Mouse (Mus musculus) kidney, adult 18-20 months (tissue): ENCODE data around the gene Add2.
A peak's percentile ranks its signal among the peaks of the same experiment; 100 is the strongest.

Experiments used
- DNase-seq: peaks from one replicate; pipeline ENCODE4 v3.0.0; 2021

The Add2 gene

DNA sequence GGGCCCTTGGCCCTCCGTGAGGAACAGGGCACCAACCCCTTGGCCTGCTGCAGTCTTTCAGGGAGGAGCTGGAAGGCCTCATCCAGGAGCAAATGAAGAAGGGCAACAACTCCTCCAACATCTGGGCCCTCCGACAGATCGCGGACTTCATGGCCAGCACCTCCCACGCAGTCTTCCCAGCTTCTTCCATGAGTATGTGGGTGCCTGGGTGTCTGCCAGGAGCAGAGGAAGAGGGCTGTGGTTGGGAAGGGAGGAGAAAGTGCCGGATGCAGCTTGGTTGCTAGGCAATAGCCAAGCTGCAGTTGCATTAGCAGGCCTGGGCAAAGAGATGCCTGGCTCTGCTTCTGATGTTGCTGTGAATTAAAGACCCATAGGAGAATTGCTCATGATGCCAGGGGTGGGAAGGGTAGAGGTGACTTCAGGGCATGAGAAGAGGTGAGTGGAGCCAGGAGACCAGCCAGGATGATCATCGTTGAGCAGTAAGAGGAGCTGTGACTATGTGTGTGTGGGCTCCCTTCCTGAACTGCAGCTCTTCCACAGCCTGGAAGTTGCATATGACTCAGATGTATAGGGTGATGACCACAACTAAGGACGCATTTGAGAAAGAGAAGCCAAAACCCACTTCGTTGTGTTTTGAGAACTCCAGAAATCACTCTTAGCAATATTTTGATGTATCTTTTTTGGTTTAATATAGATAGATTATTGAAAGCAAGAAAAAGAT is 58.5 kb downstream of the Add2 start:
- no peak for DNase-seq

DNA sequence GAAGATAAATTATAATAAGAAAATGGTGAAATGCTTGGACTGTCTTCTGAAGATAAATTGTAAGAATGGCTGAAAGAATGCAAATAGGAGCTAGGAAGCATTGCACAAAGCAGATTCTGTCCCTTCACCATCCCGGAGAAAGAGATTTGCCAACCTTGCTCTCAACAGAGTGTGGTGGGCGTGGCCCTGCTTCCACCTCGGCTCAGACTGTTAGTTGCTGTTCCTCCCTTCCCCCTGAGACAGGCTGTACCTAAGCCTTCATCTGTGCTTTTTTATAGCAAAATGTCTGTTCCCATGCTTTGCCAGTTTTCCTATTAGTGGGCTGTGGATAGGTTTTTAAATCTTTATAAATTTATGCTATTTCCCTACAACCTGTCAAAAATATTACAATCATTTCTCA is 59.3 kb downstream of the Add2 start:
- DNase-seq = no peak

DNA sequence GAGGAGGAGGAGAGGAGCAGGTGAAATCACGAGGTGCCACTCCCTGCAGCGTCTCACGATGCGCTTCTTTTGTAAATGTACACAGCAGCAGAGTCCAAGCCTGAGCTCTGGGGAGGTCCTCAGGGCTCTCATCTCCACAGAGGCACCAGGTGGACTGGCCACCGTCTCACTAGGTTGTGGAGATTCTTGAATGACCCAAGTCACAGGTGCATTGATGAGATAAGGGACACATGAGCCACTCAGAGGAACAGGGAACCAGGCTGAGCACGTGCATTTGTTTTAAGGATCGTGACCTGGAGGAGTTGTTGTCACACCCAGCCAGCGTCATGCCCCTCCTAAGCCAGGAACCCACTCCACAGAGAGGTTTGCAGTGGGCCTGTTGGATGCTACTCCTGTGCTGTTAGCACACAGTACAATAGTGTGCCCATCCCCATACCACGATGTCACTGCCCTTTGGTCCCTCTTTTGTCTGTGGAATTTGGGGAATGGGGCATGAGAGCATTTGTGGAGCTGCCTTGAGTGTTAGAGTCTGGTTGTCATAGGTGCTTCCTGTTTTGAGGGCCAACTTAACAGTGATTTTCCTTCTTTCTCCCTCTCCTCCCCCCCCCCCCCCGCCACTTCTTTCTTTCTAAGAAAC is 65.8 kb downstream of the Add2 start:
- no peak for DNase-seq

DNA sequence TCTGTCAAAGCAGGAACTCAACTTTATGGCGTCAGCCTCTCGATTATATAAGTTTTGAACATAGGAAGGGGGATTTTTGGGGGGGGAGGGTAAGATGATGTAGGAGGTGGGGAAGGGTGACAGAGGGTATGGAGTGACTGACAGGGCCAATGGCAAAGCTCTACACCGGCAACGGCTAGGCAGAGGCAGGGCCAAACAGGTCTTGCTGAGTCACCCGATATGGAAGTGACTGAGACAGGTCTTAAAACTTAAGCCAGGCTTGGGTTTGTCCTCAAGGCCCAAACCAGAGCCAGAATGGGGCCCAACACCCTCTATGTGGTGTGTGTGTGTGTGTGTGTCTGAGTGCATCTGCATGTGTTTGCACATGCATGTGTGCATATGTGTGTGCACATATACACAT is 67.0 kb downstream of the Add2 start:
- no peak for DNase-seq

DNA sequence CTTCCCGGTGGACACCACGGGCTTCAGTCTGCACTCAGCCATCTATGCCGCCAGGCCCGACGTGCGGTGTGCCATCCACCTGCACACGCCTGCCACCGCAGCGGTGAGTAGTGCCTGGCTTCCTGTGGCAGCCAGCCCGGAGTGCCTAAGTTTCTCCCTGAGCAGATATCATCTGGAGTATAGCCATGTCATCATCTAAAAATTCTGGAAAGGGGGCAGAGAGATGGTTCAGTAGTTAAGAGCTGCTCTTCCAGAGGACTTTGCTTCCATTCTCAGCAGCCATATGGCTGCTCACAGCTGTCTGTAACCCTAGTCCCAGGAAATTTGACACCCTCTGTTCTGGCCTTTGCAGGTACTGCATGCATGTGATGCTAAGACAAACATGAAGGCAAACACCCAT is 68.3 kb downstream of the Add2 start:
- DNase-seq = no peak

DNA sequence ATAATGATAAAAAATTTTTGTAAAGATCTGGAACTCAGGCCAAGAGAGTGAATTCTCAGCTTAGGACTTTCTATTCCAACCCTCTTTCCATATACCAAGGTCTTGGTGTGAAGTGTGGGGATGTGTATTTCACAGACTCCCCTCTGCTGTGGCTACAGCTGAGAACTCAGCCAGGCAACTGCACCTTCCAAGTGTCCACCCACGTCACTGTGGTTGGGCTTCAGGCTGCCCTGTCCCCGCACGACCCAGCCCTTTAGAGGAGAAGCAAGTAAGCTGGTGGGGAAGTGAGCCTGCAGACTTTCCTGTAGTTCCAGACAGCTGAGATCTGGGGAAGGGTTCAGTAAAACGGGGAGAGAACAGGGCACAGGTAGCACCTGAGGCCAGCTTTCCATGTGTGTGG is 68.7 kb downstream of the Add2 start:
- DNase-seq = no peak

DNA sequence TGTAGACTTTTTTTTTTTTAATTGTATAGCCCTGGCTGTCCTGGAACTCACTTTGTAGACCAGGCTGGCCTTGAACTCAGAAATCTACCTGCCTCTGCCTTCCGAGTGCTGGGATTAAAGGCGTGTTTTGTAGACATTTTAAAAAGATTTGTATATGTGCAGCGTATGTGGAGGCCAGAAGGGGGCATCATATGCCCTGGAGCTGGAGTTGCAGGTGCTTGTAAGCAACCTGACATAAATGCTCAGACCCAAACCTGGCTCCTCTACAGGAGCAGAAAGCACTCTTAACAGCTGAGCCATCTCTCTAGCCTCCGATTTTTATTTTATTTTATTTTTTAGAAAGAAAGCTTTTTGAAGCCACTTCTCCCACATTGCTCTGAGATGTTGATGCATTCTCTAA is 70.5 kb downstream of the Add2 start:
- no peak for DNase-seq

DNA sequence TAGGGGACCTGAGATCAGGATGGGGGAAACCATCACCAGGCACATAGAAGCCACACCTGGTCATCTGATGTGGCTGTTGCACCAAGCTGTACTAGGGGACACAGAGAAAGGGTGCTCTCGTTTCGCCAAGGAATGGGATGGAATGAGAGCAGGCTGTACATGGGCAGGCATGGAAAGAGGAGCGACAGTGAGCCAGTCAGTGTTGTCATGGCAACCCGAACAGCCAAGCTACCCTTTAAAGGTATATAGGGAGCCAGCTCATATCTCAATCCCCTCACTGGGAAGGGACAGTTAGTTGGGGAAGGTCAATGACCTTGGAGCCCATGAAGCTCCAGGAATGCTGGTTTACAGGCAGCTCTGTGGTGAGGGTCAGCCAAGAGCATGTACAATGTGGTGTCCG is 73.0 kb downstream of the Add2 start:
- DNase-seq = no peak

DNA sequence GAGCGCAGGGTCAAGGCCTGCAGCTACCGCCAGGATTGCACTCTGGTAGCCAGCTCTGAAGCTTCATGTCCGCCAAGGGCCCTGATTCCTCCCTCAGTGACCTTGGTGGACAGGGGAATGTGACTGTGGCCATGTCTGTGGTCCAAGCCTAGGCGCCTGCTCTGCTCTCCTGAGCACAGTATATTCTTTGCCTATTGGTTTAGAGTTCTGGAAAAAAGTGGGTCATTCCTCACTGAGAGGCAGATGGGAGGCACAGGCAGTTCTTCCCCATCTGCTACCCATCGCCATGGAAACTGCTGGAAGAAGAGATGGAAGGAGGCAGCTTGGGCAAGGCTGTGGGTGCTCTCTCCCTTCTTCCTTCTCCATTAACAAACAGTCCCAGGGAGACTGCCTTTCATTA is 74.4 kb downstream of the Add2 start:
- no peak for DNase-seq

DNA sequence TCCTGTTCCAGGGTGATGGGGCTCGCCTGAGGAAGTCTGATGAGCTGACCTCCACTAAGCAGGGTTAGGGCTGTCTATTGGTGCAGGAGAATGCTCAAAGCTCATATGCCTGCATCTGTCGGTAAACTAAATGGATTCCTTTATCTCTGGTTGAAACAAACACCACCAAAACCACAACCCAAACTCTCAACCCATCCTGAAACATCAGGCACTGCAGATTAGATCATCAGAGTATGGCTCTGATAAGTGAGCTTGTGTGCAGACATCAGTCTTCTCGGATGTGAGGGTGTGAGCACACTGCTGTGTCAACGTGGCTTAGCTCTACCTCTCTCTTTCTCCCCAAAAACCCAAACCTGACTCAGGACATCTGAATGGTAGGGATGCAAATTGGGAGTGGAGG is 75.1 kb downstream of the Add2 start:
- no peak for DNase-seq

DNA sequence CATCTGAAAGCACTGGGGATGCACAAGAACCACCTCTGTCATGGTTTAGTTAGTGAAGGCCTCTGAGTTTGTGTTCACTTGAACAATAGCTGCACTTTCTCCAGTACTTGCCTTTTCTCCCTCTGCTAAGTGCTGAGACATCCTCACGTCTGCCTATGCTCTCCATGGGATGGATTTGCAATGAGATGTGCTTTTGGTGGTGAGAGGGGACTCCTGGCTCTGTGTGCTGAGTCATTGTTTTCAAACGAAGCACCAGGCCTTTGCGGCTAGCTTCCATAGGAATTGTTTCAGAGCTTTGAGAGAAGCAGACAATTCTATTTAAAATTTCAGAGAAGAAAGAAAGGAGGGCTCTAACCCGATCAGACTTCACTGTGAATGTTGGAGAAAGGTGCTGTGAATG is 76.2 kb downstream of the Add2 start:
- no peak for DNase-seq

DNA sequence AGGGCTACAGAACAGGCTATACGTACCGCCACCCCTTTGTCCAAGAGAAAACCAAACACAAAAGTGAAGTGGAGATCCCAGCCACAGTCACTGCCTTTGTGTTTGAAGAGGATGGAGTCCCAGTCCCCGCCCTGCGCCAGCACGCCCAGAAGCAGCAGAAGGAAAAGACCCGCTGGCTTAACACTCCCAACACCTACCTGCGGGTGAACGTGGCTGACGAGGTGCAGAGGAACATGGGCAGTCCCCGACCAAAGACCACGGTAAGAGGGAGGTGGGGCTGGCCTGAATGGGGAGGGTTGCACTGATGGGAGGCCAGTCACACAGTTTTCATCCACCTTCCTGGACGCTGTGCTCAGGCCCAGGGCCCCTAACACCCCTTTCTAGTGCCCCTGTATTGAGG is 77.6 kb downstream of the Add2 start:
- DNase-seq = no peak

DNA sequence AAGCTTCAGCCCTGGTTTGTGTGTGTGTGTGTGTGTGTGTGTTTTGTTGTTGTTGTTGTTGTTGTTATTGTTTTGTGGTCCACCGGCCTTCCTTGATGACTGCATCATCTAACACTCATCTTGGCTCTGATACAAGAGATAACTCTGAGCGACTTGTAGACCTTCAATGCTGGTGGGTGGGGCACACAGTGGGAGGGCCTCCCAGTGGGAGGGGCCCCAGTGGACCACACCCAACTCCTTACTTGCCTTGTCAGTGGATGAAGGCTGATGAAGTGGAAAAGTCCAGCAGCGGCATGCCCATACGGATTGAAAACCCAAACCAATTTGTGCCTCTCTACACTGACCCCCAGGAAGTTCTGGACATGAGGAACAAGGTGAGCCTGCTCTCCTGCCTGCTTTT is 78.6 kb downstream of the Add2 start:
- DNase-seq = no peak

DNA sequence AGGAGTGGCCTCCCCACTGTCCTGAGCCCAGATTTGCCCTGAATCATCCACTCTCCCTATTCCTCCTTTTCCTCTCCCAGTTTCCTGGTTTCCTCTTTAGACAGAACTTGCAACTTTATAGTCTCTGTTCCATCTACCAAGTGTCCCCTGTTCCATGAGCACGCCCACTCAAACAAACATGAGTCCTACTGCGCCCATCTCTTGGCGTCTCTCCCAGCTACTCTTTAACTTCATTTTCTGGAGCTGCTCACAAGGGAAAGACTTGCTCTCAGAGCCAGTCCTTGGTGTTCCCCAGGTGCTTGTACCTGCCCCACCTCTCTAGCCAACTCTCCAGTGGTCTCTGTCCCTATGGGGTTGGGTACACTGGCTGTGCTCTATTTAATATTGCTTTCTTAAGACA is 87.4 kb downstream of the Add2 start:
- no peak for DNase-seq

DNA sequence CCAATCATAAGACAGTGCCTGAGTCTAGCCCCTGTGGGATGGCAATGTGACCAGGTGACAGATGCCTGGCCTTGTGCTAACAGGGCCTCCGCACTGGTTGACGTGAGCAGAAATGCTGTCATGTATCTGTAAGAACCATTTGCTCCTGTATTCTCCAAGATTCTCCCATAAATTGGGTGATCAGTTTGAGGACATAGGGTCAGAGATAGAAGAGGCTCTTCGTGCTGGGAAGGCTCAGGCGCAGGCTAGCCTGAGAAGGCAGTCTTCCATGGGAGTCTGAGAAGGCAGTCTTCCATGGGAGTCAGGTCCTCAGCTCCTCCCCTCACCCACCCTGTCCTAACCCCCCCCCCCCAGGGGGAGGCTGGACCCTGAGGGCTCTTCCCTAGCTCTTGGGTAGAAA is 94.6 kb downstream of the Add2 start:
- DNase-seq = no peak

DNA sequence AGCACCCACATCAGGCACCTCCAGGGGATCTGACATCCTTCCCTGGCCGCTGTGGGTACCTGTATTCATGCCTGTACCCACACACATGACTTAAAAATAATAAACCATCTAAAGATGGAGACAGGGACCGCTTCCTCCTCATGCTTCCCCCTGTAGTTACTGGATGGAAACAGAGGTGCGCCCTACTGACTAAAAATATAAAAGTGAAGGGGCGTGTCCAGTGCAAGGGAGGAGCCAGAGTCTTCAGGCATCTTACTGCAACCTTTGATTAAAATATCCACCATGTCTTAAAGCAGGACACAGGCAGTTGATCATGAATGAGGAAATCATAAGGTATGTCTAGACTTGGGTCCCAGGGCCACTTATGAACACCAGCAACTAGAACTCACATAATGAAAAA is 97.3 kb downstream of the Add2 start:
- DNase-seq = no peak

DNA sequence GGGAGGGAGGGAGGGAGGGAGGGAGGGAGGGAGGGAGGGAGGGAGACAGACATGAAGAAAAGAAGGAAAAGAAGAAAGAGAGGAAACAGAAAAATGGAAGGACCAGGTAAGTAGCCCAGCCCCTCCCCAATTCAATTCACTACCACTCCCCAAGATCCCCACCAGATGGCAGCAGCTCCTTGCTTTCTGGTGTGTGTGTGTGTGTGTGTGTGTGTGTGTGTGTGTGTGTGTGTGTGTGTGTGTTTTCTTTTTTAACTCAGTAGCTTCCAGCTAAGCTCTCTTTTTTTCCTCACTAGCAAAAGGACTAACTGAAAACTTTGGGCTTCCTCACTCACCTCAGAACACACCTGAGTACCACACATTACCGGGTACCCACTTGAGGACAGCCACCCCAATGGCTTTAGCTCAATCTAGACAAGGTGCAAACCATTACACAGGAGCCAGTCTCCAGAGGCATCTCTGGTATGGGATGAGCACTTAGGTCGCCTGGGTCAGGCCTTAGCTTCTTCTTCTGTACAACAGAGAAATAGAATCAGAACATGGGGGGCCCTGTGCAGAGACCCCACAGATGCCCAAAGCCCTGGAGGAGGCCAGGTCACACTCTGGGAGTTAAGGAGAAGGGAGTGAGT is 98.6 kb downstream of the Add2 start:
- DNase-seq = peak; percentile 56

DNA sequence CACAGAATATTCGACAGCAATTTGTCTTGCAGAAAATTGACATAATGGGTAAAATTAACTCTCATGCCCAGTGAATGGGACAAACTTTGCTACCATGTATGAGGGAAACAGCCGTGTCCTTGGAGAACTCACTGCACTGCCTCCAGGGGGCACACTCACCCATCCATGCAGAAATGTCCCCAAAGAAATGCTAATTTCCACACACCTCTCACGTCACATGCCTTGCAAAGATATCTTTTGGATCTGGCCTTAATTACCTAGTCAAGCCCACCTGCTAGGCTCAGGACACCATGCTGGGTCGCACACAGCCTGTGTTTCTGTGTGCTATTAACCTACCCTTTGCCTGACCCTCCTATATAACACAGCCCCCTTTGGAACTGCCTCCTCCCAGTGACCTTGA is 100.0 kb downstream of the Add2 start:
- peak; percentile 9 for DNase-seq

DNA sequence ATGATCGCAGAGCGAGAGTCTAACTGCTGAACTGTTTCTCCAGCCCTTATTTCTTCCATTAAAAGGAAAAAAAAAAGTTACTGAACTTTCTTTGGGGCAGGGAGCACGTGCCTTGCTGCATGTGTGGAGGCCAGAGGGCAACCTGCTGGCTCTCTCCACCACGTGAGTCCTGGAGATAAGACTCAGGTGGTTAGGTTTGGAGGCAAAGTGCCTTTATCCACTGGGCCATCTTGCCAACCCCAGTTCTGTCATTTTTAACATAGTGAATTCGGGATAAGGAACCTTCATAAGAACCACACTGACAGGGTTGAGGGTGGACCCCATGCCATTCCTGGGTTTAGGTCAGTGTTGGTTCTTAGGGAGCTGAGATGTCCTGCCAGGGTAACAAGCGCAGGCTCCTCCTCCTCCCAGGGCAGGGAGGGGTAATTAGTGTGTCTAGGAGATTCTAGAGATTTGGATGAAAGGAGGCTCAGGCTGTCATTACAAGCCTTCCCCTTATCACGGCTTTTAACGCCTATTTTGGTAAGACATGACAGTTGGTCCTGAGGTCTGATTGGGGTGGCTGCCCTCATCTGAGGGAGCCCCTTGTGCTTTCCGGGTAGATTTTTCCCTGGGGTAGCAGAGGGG is 101.5 kb downstream of the Add2 start:
- peak; percentile 9 for DNase-seq

DNA sequence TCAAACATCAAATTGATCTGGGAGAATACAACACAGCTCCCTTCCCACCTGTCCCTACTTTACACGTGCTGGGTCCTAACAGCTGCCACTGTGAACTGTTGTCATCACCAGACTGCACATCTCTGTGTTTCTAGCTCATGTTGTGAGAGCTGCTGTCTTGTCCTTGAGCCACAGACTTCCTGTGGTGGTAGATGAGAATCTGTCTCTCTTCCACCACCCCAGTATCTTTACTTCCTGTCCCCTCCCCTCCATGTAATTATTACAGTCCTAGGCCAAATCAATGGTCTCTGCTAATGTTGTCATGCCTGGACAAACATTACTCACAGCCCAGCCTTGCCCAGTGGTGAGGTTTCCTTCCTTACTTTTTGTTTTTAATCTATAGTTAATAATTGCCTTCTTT is 105.4 kb downstream of the Add2 start:
- no peak for DNase-seq

DNA sequence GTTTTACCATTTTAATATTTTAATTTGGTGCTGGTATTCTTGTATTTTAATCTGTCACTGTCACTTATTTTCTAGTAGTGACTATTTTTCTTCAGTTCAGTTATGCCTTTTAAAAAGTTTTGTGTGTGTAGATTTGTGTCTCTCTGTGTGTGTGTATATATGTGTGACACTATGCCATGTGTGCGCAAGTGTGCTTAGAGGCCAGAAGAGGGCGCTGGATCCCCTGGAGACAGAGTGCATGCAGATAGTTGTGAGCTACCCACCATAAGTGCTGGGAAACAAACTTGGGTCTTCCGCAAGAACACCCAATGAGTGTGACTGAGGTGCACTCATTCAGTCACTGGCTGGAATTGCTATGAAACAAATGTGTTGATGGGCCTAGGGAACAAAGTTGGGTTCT is 107.7 kb downstream of the Add2 start:
- no peak for DNase-seq

DNA sequence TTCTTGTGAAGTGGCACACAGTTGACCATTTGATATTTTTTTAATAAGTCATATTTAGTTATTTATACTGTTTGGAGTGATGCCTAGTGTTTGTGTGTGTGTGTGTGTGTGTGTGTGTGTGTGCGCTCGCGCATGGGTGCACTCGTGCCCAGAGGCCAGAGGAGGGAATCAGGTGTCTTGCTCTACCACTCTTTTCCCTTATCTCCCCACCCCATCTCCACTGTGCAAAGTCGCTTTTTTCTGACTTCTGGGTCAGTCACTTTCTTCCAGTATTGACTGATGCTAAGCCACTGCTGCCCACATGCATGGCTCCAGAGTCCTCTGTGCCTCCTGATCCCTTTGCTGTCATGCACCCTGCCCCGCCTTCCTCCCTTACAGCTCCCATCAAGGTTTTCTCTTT is 112.8 kb downstream of the Add2 start:
- DNase-seq = no peak

DNA sequence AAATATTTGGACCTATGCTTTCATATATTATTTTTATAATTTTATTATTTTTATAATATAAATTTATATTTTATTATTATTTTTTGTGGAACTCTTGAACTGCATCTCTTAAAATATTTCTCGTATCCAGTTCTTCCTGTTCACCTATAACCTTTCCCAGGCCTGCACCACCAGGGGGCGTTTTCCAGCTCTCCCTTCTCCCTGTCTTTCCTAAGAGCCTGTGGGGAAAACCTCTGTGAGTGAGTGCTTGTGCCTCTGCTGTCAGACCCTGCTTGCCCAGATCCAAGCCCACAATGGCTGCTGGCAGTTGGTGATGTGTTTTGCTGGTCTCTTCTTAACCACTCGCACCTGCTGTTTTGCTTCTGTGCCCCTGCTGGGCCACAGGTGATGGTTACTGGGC is 113.3 kb downstream of the Add2 start:
- peak; percentile 59 for DNase-seq

DNA sequence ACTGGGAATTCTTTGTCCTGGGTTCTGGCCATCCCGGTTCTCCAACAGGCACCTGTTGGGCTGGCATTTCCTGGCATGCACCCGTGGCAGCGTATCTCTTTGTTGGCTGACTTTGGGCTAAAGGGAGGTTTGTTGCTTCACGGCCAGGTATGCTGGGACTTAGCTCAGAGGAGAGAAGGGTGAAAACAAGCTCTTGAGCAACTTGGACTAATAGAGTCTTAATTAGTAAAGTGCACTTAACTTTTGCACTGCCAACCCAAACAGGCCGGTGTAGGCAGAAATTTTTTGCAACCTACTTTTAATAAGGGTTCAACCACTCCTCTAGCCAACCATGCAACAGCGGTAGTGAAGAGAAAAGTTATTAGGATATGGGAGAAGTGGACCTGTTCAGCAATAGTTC is 116.5 kb downstream of the Add2 start:
- DNase-seq = no peak
